Mouse (Mus musculus): ENCODE measurements around the gene Zfp618.

The Zfp618 gene

GRCm38 (mm10) chr4:63067822-63068221 is 102.4 kb downstream of the Zfp618 start:
- no peak for DNase-seq (ENCODE audit: low read depth, low spot score)

DNA sequence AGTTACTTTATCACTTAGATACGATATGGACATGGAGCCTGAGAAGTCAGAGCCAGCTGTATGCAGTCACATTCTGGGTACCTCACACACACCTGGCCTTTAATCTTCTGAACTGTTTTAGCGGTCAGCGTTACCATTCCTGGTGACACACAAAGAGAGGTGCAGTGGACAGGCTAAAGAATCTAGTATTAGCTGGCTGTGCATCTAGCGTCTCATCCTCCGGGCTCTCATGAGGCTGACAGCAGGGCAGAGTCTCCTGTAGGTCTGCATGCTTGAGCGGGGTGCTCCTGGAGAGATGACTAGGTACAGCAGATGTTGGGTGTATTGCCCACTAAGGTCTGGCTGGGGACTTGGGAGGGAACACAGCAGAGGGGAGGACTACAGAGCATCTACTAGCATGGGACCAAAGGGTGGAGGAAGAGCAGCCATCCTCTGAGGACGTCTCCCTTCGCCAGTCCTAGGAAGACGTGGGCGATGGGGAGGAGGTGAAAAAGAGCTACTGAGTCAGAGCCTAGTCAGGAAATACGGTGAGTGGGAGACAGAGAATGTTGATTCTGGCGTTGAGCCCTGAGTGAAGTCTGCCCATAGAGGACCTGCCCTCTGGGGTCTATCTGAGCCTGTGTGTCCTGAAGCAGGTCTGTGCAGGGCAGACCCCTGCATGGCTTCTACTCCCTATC is 103.3 kb downstream of the Zfp618 start:
- DNase-seq (ENCODE audit: low read depth, low spot score), result no peak

- DNase-seq (ENCODE audit: low read depth, low spot score), result no peak
Measured at GRCm38 (mm10) chr4:63071413-63072260, 106.3 kb downstream of the Zfp618 start.

- no peak for DNase-seq (ENCODE audit: low read depth, low spot score)
Measured at GRCm38 (mm10) chr4:63073139-63073538, 107.8 kb downstream of the Zfp618 start.

DNA sequence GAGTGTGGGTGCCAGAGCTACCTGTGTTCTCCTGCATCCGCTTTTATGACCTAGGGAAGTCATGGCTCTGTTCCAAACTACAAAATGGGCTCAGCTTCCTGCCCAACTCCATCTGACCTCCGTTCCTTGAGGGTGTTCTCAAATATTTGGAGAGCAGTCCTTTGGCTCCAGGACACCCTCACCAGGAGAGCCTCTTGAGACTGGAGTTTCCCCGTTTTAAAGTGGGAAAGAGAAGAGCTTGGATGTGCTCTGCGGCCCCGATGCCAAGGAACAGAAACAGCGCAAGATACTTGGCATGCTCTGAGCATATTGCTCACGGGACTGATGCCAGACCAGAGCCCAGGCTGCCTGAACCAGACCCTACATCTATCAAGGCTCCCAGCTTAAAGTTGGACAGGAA is 113.8 kb downstream of the Zfp618 start:
- no peak for DNase-seq (ENCODE audit: low read depth, low spot score)

DNA sequence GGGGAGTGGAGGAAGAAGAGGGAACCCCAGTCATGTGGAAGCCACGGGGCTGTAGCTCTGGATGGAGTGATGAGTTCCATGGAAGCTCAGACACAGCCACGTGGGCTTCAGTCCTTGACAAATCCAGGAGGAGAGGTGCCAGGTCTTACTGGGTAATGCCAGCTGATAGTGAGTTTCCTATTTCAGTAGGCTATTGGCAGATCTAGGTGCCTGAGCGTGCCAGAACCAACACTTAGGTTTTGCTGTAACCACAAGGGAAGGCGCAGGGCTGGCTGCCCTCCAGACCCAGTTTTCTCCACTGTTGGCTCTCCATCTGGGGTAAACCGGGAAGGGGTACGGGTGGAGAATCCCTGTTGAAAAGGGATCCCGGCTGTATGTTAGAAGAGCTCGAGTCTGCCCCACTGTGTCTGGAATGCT is 119.1 kb downstream of the Zfp618 start:
- DNase-seq (ENCODE audit: low read depth, low spot score), result no peak

DNA sequence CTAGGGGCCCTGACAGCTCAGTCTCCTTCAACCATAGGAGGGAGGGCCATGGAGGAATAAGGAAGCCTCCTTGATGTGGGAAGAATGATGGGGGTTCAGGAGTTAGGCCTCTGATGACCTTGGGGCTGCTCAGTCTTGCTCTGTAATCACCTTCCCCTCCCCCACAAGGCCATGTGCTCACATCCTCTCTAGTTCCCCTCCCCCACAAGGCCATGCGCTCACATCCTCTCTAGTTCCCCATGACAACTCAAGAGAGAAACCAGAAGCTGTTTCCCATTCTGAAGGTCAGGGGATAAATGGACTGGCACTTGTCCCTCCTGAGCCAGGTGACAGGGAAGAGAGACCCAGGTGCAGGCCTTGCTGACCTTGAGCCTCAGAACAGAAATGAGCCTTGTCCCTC is 124.1 kb downstream of the Zfp618 start:
- peak; percentile 66 for DNase-seq (ENCODE audit: low read depth, low spot score)

DNA sequence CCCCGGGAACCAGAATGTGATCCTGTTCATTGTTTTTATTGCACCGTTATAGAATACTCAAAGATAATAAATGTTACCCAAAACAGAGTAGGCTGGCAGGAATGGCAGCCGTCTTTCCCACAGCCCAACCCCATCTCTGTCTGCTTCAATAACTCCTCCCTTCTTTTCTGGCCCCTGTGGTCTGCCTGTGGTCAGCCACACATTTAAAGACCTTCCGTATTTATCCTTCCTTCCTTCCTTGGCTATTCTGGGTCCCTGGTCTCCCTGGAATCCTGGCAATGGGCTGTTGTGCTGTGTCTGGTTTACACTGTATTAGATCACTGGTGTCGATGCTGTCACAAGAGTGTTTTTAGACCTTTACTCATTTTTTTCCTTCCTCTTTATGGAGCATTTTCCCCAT is 125.8 kb downstream of the Zfp618 start:
- DNase-seq (ENCODE audit: low read depth, low spot score), result no peak

DNA sequence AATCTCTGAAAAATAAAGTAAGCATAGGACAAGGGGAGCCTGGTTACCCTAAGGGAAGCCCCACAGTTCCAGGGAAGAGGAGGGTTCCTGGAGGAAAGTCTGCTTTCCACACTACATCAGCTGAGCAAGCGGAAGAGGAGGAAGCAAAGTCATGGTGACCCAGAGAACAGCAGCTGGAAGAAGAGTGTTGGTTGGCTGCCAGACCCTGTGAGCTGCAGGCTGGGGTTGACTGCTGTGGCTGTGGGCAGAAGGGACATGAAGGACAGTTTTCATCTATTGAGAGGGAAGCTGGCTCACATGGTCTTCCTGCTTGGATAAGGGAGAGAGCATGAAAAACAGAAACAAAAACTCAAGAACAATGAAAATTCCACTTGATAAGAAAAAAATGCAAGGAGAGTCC is 132.2 kb downstream of the Zfp618 start:
- DNase-seq (ENCODE audit: low read depth, low spot score), result no peak

DNA sequence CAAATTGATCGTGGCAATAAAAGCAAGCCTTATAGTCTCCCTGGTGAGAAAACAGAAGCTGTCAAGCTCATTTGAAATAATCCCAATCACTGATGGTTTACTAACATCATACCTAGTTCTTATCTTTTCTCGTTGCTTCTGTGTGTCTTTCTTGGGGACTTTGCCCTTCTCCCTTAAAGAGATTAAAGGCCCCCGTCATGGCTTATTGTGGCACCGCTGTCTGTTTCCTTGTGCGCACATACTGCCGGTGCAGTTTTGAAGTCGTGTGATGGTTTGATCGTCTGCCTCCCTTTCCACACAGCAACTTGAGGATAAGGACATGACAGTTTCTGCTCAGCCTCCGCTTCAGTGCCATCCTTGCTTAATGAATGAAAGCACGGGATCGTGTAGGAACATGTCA is 135.1 kb downstream of the Zfp618 start:
- DNase-seq (ENCODE audit: low read depth, low spot score), result no peak

DNA sequence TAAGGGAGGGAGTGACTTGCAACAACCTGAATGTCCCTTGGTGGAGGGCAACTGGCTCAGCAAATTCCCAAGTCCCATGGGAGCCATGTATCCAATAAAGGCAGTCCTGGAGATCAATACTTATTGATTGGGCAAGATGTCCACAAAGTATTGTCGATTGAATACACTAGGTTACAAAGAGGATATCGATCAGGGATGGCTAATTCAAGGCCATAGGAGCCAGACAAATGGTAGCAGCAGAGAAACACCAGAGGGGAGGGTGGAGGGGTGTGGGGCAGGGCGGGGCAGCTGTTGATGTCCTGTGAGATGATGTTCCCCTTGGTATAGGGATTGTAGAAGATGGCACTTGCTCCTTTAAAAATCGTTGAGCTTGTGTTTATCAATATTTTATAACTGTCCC is 136.7 kb downstream of the Zfp618 start:
- no peak for DNase-seq (ENCODE audit: low read depth, low spot score)

GRCm38 (mm10) chr4:63105651-63106050 is 140.3 kb downstream of the Zfp618 start:
- DNase-seq (ENCODE audit: low read depth, low spot score), result no peak

DNA sequence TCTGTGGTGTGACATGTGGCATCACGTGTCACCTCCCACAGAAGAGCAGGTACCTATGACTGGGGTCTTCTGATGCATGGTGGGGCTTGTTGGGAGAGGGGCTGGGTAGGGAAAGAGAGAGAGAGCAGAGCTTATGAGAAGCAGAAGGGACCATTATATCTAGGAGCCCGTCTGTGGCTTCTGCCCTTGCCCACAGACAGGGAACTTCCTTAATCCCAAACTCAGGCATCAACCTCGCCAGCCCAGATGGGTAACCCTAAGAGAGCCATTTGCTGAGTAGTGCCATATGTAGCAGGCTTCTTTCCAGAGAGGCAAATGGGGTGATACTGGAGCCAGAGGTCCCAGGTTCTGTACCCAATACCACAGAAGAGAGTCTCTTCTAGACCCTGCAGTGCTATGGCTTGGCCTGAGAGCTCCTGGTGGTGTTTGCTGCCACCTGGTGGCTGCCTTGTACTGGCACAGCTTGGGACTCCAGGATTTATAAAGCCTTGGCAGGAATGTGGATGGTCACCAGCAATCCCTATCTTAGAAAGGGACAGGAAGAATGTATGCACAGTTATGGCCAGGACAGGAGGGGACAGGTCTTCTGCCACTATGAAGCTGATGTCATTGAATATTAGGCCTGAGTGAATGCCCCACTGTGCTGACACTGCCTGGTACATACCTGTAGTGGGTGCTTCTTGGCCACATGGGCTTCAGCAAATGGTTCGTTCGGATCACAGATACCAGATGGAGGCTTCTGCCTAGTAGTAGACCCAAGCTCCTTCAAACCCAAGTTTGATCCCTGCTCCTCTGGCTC is 153.5 kb downstream of the Zfp618 start:
- peak; percentile 69 for DNase-seq (ENCODE audit: low read depth, low spot score)

- DNase-seq (ENCODE audit: low read depth, low spot score), result no peak
Measured at GRCm38 (mm10) chr4:63124861-63125466, 159.6 kb downstream of the Zfp618 start.

- no peak for DNase-seq (ENCODE audit: low read depth, low spot score)
Measured at GRCm38 (mm10) chr4:63129891-63130624, 164.7 kb downstream of the Zfp618 start.

DNA sequence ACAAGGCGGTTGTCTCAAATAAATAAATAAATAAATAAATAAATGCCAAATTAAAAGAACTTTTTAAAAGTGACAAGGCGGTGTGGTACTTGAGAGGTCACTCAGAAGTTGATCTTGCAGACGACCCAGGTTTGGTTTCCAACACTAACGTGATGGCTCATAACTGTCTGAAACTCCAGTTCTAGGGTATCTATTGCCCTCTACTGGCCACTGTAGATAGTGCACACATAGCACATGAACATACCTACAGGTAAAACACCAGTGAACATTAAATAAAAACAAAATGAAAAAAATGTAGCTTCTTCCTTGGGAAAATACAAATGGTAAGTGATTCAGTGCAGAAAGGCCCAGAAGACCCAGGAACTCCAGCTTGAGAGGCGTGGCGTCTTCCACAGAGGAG is 181.9 kb downstream of the Zfp618 start:
- peak; percentile 27 for DNase-seq (ENCODE audit: low read depth, low spot score)

DNA sequence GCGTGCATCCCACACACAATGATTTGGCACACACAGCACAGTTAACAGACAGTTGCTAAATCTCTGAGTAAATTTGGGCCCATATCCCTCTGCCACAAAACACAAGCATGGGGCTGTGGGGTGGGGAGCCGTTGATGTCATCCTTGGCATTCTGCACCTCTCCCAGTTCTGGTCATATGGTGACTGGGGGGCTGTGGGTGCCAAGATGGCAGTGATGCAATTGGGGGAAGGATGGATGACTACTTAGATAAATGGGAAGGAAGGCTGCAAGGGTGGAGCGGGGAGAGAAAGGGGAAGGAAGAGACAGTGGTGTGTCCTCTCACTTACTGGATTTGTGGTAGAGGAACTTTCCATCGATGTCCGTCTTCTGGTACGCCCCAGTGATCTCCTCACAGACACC is 185.8 kb downstream of the Zfp618 start:
- DNase-seq (ENCODE audit: low read depth, low spot score), result no peak

- DNase-seq (ENCODE audit: low read depth, low spot score), result no peak
Measured at GRCm38 (mm10) chr4:63154028-63154427, 188.7 kb downstream of the Zfp618 start.

- no peak for DNase-seq (ENCODE audit: low read depth, low spot score)
Measured at GRCm38 (mm10) chr4:63154699-63155098, 189.3 kb downstream of the Zfp618 start, which contains the start of gene Ambp. TSS of gene Ambp (minus strand) at chr4:63154799.

DNA sequence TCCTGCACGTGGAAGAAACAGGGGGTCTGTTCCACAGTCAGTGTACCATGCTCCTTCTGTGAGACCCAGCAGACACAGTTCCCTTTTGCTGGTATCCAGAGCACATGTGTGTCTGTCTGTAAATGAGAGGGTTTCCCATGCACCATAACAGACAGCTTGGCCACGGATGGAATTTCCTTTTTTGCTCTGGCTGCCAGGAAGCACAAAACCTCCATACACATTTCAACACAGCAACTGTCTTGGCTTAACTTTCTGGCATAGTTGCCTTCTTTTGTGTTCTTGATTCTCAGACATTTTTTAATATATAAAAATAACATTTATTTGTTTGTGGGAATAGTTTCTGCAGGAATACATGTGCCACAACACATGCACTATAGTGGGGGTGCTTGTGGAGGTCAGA is 190.2 kb downstream of the Zfp618 start:
- DNase-seq (ENCODE audit: low read depth, low spot score), result no peak

All from A20 (cell line).